Mouse (Mus musculus): Measurements from ENCODE around the gene Cd84. TPM values are rescaled to one million over a fixed set of nuclear protein-coding genes. Genes with fewer than 3 reads are reported as not detected.

Cd84 gene
- total and polyA plus RNA-seq, 3 experiments: 12.7 to 24.3 (median 17.4) TPM

DNA sequence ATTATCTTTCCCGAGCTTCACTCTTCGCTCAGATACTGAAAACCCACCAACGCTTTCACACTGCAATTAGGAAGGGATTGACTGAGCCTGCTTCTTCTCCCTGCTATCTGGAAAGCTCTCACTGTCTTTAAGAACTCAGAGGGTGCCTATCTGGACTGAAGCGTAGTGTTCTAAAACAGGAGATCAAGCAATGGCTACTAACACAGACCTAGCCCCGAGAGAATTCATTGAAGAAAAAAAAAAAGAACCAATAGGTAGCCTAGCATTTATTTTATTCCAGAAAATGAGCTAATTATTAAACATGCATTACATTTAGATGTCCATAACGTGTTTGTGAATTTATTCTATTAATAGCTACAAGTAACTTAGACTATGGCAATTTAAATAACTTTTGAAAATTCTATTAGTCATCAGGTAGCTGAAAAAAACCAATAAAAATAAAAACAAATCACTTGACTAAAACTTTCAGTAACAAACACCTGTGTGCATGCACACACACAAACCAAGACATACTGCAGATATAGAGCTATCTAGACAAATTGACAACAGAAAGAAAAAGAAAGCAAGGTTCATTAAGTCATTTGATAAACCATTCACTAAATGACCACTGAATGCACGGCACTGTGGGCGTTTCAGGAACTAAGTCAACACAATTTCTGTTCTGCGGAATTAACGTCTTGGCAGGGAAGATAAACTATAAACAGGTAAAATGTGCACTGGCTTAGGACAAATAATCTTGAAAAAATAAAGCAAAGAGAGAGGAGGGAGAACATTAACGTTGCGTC is 78.8 kb downstream of the Cd84 start:
- peaks cover 6 to 42% of the 10 kb centered on the region in 2 experiments; a peak in 3 of 4 replicates for H3K4me1 ChIP-seq (ENCODE audit: control insufficient read depth in 1 of 2, insufficient read depth in 2 of 2)
- peak overlapping the region; percentile 94 for H3K27ac ChIP-seq (ENCODE audit: insufficient read depth, low read depth)
- TF ChIP-seq SIN3A (IDR thresholded peaks at IDR 0.05; ENCODE audit: low read length): 0 out of 2 replicates have a peak, but pooled peaks have one; percentile 1
- no peak for TF ChIP-seq MXI1 (IDR thresholded peaks at IDR 0.05; ENCODE audit: low read depth, low read length)
- TF ChIP-seq IRF4 (IDR thresholded peaks at IDR 0.05; ENCODE audit: low read depth, low read length): no peak
- TF ChIP-seq TCF12 (IDR thresholded peaks at IDR 0.05; ENCODE audit: low read depth, low read length): no peak
- TF ChIP-seq POLR2AphosphoS2 (IDR thresholded peaks at IDR 0.05; ENCODE audit: low read depth, low read length): no peak
- no peak for TF ChIP-seq GABPA (IDR thresholded peaks at IDR 0.05; ENCODE audit: insufficient replicate concordance, low read depth, low read length)
- TF ChIP-seq E2F4 (IDR thresholded peaks at IDR 0.05; ENCODE audit: insufficient replicate concordance, low read depth, low read length): no peak
- no peak; the same call in 1 of the 2 replicates for TF ChIP-seq ZMIZ1 (IDR thresholded peaks at IDR 0.05; ENCODE audit: low read depth, low read length)
- TF ChIP-seq CHD2 (IDR thresholded peaks at IDR 0.05; ENCODE audit: low read length): no peak
- TF ChIP-seq SMC3 (IDR thresholded peaks at IDR 0.05; ENCODE audit: low read depth, low read length): no peak
- peak; percentile 74 for TF ChIP-seq ZNF384 (IDR thresholded peaks at IDR 0.05; ENCODE audit: low read depth, low read length)
- TF ChIP-seq RAD21 (IDR thresholded peaks at IDR 0.05; ENCODE audit: low read depth, low read length): no peak
- no peak for TF ChIP-seq ZKSCAN1 (IDR thresholded peaks at IDR 0.05; ENCODE audit: borderline replicate concordance, low read depth, low read length)
- no peak; the same call in none of the 2 replicates for TF ChIP-seq CHD1 (IDR thresholded peaks at IDR 0.05; ENCODE audit: low read depth, low read length)
- peak overlapping the region; percentile 75 for H3K9ac ChIP-seq (ENCODE audit: insufficient read depth, low read depth)
- peaks cover 26% of the 10 kb centered on the region for H3K79me2 ChIP-seq (replicated peaks; ENCODE audit: control insufficient read depth, extremely low read depth, insufficient read depth, poor library complexity, severe bottlenecking)
- in situ Hi-C loops (cut with MboI; ENCODE audit: low pct_ligation_motif_present, low pct_unique_long_range_greater_than_20kb, low sequenced_read_pairs) (loop anchor here (5.0 kb wide), 1 partner anchor 76 kb away; no protein-coding TSS in a partner anchor), dilution Hi-C loops (cut with MboI; ENCODE audit: extremely low pct_ligation_motif_present, extremely low pct_unique_long_range_greater_than_20kb, low sequenced_read_pairs) (no loop called here)
- H3K9me3 ChIP-seq (replicated peaks; ENCODE audit: low read length): peaks cover 3% of the 10 kb centered on the region
- H3K27me3 ChIP-seq (replicated peaks): no peaks in the 10 kb centered on the region
- DNase-seq (ENCODE audit: extremely low read depth): peak; percentile 32
- H3K36me3 ChIP-seq (replicated peaks in 1 of 2; ENCODE audit: control insufficient read depth in 1 of 2, insufficient read depth in 1 of 2, low read length in 1 of 2): peaks cover 0 to 13% of the 10 kb centered on the region in 2 experiments
- H3K4me3 ChIP-seq (replicated peaks in 1 of 3; ENCODE audit: low read depth in 2 of 3, low read length in 2 of 3, poor library complexity in 1 of 3): peak overlapping the region; percentile 64 to 74 (median 70)
- H3K4me2 ChIP-seq (ENCODE audit: insufficient read depth, low read depth, poor library complexity, severe bottlenecking): peak overlapping the region; percentile 94

DNA sequence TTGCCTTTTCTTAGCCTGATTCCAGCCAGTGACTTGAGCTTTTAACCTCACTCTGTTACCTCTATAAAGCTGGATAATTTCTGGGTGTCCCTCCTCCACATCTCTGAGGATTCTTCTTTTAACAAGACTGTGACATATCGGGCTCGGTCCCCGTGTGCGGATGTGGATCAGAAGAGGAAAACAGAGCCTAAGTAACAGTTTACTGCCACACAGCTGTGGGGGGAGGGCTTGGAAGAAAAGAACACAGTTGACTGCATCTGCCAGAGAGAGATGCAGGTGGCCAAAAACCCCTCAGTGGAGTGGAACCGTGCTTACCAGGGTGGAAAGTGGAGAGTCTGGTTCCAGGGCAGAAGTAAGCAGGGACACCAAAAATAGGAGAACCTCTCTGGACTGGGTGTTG is 79.7 kb downstream of the Cd84 start:
- Histone ChIP-seq H3K36me3 (replicated peaks in 1 of 2; ENCODE audit: control insufficient read depth in 1 of 2, insufficient read depth in 1 of 2, low read length in 1 of 2) (peaks cover 8 to 20% of the 10 kb centered on the region in 2 experiments), H3K4me1 (ENCODE audit: control insufficient read depth in 1 of 2, insufficient read depth in 2 of 2) (peaks cover 6 to 39% of the 10 kb centered on the region in 2 experiments; a peak in 3 of 4 replicates), H3K9ac (ENCODE audit: insufficient read depth, low read depth) (peak overlapping the region; percentile 59), H3K4me3 (replicated peaks in 1 of 3; ENCODE audit: low read depth in 2 of 3, low read length in 2 of 3, poor library complexity in 1 of 3) (peak overlapping the region; percentile 63 to 74 (median 64)), H3K27ac (ENCODE audit: insufficient read depth, low read depth) (peak overlapping the region; percentile 91), H3K27me3 (replicated peaks) (no peaks in the 10 kb centered on the region), H3K79me2 (replicated peaks; ENCODE audit: control insufficient read depth, extremely low read depth, insufficient read depth, poor library complexity, severe bottlenecking) (peaks cover 32% of the 10 kb centered on the region), H3K4me2 (ENCODE audit: insufficient read depth, low read depth, poor library complexity, severe bottlenecking) (peak overlapping the region; percentile 93), H3K9me3 (replicated peaks; ENCODE audit: low read length) (peaks cover 12% of the 10 kb centered on the region)
- in situ Hi-C loops (cut with MboI; ENCODE audit: low pct_ligation_motif_present, low pct_unique_long_range_greater_than_20kb, low sequenced_read_pairs) (loop anchor here (5.0 kb wide), 1 partner anchor 77 kb away; no protein-coding TSS in a partner anchor), dilution Hi-C loops (cut with MboI; ENCODE audit: extremely low pct_ligation_motif_present, extremely low pct_unique_long_range_greater_than_20kb, low sequenced_read_pairs) (no loop called here)
- DNase-seq (ENCODE audit: extremely low read depth): peak; percentile 88
- TF ChIP-seq CHD2 (IDR thresholded peaks at IDR 0.05; ENCODE audit: low read length): peak; percentile 91
- TF ChIP-seq MAX (IDR thresholded peaks at IDR 0.05; ENCODE audit: low read length): peak; percentile 79; the same call in 1 of the 2 replicates
- 0 out of 2 replicates have a peak, but pooled peaks have one; percentile 21 for TF ChIP-seq TBP (conservative IDR thresholded peaks at IDR 0.05; ENCODE audit: low read depth, low read length)
- TF ChIP-seq USF1 (IDR thresholded peaks at IDR 0.05; ENCODE audit: low read depth, low read length): no peak
- no peak for TF ChIP-seq RCOR1 (conservative IDR thresholded peaks at IDR 0.05; ENCODE audit: low read depth, low read length)
- peak; percentile 76; the same call in 1 of the 2 replicates for TF ChIP-seq CHD1 (IDR thresholded peaks at IDR 0.05; ENCODE audit: low read depth, low read length)
- no peak for TF ChIP-seq E2F4 (IDR thresholded peaks at IDR 0.05; ENCODE audit: insufficient replicate concordance, low read depth, low read length)
- no peak; the same call in none of the 2 replicates for TF ChIP-seq RAD21 (IDR thresholded peaks at IDR 0.05; ENCODE audit: low read depth, low read length)
- TF ChIP-seq JUN (IDR thresholded peaks at IDR 0.05; ENCODE audit: insufficient read depth, low read depth, low read length): 0 out of 2 replicates have a peak, but pooled peaks have one; percentile 21
- TF ChIP-seq SMC3 (IDR thresholded peaks at IDR 0.05; ENCODE audit: low read depth, low read length): peak; percentile 32; the same call in 1 of the 2 replicates
- peak; percentile 44; the same call in 1 of the 2 replicates for TF ChIP-seq JUND (conservative IDR thresholded peaks at IDR 0.05; ENCODE audit: low read depth, low read length)
- no peak for TF ChIP-seq CTCF (conservative IDR thresholded peaks at IDR 0.05 in 1 of 2, IDR thresholded peaks at IDR 0.05 in 1 of 2; ENCODE audit: low read depth in 2 of 2, low read length in 2 of 2)
- 0 out of 2 replicates have a peak, but pooled peaks have one; percentile 65 for TF ChIP-seq POLR2AphosphoS2 (IDR thresholded peaks at IDR 0.05; ENCODE audit: low read depth, low read length)
- TF ChIP-seq GABPA (IDR thresholded peaks at IDR 0.05; ENCODE audit: insufficient replicate concordance, low read depth, low read length): no peak
- 0 out of 2 replicates have a peak, but pooled peaks have one; percentile 12 for TF ChIP-seq NRF1 (IDR thresholded peaks at IDR 0.05; ENCODE audit: low read depth, low read length)
- no peak; the same call in 1 of the 2 replicates for TF ChIP-seq NELFE (IDR thresholded peaks at IDR 0.05; ENCODE audit: low read depth, low read length)
- TF ChIP-seq ZC3H11A (IDR thresholded peaks at IDR 0.05; ENCODE audit: low read depth, low read length): no peak
- TF ChIP-seq ZKSCAN1 (IDR thresholded peaks at IDR 0.05; ENCODE audit: borderline replicate concordance, low read depth, low read length): no peak
- TF ChIP-seq MXI1 (IDR thresholded peaks at IDR 0.05; ENCODE audit: low read depth, low read length): peak; percentile 79; the same call in 1 of the 2 replicates
- TF ChIP-seq ZNF384 (IDR thresholded peaks at IDR 0.05; ENCODE audit: low read depth, low read length): 0 out of 2 replicates have a peak, but pooled peaks have one; percentile 30
- peak; percentile 89 for TF ChIP-seq EP300 (IDR thresholded peaks at IDR 0.05; ENCODE audit: low read length)
- peak; percentile 59 for TF ChIP-seq POLR2A (IDR thresholded peaks at IDR 0.05; ENCODE audit: low read depth, low read length)
- TF ChIP-seq HCFC1 (IDR thresholded peaks at IDR 0.05; ENCODE audit: low read depth, low read length): 0 out of 2 replicates have a peak, but pooled peaks have one; percentile 26
